Mouse (Mus musculus) liver, embryonic 11.5 days (tissue): ENCODE data around the gene Gemin5. TPM values are rescaled to one million over a fixed set of nuclear protein-coding genes. Genes with fewer than 3 reads are reported as not detected.

Experiments
- ATAC-seq: fragments of 200-750 bp; cut with Nextera tagmentation; replicated peaks from 2 replicates; pipeline ENCODE4 v1.8.0; 2017; ENCODE audit warnings: moderate number of reproducible peaks, mild to moderate bottlenecking, moderate TSS enrichment, moderate library complexity; ENCODE audit not compliant: low FRiP score
- DNase-seq: peaks from one replicate; pipeline ENCODE4 v3.0.0-alpha.2; 2017; ENCODE audit warnings: low spot score
- H3K27ac ChIP-seq: fragments of 300-500 bp; sonication (generic); 2 replicates; pipeline ENCODE4 v1.5.1; 2014; ENCODE audit warnings: mild to moderate bottlenecking, low read depth, low read length, control low read depth
- H3K27me3 ChIP-seq: fragments of 300-500 bp; sonication (generic); replicated peaks from 2 replicates; pipeline ENCODE4 v1.6.1; 2014; ENCODE audit warnings: low read length, mixed read lengths; ENCODE audit not compliant: control insufficient read depth, insufficient read depth
- H3K36me3 ChIP-seq: fragments of 300-500 bp; sonication (generic); 2 replicates; pipeline ENCODE4 v1.6.1; 2014; ENCODE audit warnings: mild to moderate bottlenecking, low read length, moderate library complexity, mixed read lengths; ENCODE audit not compliant: control insufficient read depth, insufficient read depth
- H3K4me1 ChIP-seq: fragments of 300-500 bp; sonication (generic); replicated peaks from 2 replicates; pipeline ENCODE4 v1.6.1; 2014; ENCODE audit warnings: low read length, mixed read lengths; ENCODE audit not compliant: control insufficient read depth, insufficient read depth
- H3K4me2 ChIP-seq: fragments of 300-500 bp; sonication (generic); 2 replicates; pipeline ENCODE4 v1.6.1; 2014; ENCODE audit warnings: mild to moderate bottlenecking, control low read depth, moderate library complexity
- H3K4me3 ChIP-seq: fragments of 300-500 bp; sonication (generic); 2 replicates; pipeline ENCODE4 v1.5.1; 2014; ENCODE audit warnings: low read depth, low read length, control low read depth
- H3K9ac ChIP-seq: fragments of 300-500 bp; sonication (generic); 2 replicates; pipeline ENCODE4 v1.6.1; 2014; ENCODE audit warnings: low read depth, low read length, control low read depth
- H3K9me3 ChIP-seq: fragments of 300-500 bp; sonication (generic); 2 replicates; pipeline ENCODE4 v1.6.1; 2016; ENCODE audit warnings: low read length, inconsistent platforms, mixed read lengths; ENCODE audit not compliant: control insufficient read depth
- WGBS: fragments of 180-500 bp; shearing (Covaris S2); extraction: QIAGEN DNeasy Blood & Tissue Kit; methylation state at CpG from one replicate; pipeline ENCODE4 v1.1.7; 2014; 5-methylcytosine and 5-hydroxymethylcytosine counted together
- polyA plus RNA-seq: library from polyadenylated mRNA; unstranded; fragments of >200 nt; fragmentation: Nextera tagmentation; extraction: Ambion mirVana; gene quantifications from 2 replicates; pipeline ENCODE4 v1.2.1, GENCODE M21; 2014

The Gemin5 gene
- polyA plus RNA-seq, 1 experiment from 2014 or later = 36.6 TPM

- Histone ChIP-seq H3K36me3 (peaks cover 62% of the 10 kb centered on the region), H3K27ac (no peak overlapping the region), H3K4me2 (no peak overlapping the region), H3K9me3 (no peaks in the 10 kb centered on the region), H3K4me1 (no peaks in the 10 kb centered on the region), H3K9ac (no peak overlapping the region), H3K4me3 (no peak overlapping the region), H3K27me3 (no peaks in the 10 kb centered on the region)
- 55% methylated on average over 1 of the region's 1 CpGs for WGBS
- DNase-seq = no peak
- no peak for ATAC-seq
Measured at GRCm38 (mm10) chr11:58116560-58116959, 51.8 kb downstream of the Gemin5 start.

- ATAC-seq = no peak
- no peak overlapping the region for H3K4me2 ChIP-seq
- H3K27ac ChIP-seq = no peak overlapping the region
- no peak overlapping the region for H3K4me3 ChIP-seq
- 85% methylated on average over 4 of the region's 4 CpGs for WGBS
- no peak overlapping the region for H3K9ac ChIP-seq
- no peaks in the 10 kb centered on the region for H3K27me3 ChIP-seq
- no peak for DNase-seq
- H3K36me3 ChIP-seq = peaks cover 29% of the 10 kb centered on the region
- peaks cover 10% of the 10 kb centered on the region for H3K4me1 ChIP-seq
- H3K9me3 ChIP-seq = no peaks in the 10 kb centered on the region
Measured at GRCm38 (mm10) chr11:58107664-58108337, 60.5 kb downstream of the Gemin5 start.

GRCm38 (mm10) chr11:58107009-58107408 is 61.3 kb downstream of the Gemin5 start:
- Histone ChIP-seq H3K4me3 (no peak overlapping the region), H3K4me2 (no peak overlapping the region), H3K4me1 (peaks cover 10% of the 10 kb centered on the region), H3K27me3 (no peaks in the 10 kb centered on the region), H3K27ac (no peak overlapping the region), H3K36me3 (peaks cover 27% of the 10 kb centered on the region), H3K9ac (no peak overlapping the region), H3K9me3 (no peaks in the 10 kb centered on the region)
- ATAC-seq (no peak), DNase-seq (no peak)
- whole genome bisulfite sequencing = 76% methylated on average over 3 of the region's 3 CpGs

- Histone ChIP-seq H3K27ac (peak overlapping the region; percentile 82), H3K4me3 (peak overlapping the region; percentile 88), H3K36me3 (peaks cover 4% of the 10 kb centered on the region), H3K9me3 (no peaks in the 10 kb centered on the region), H3K4me1 (peaks cover 10% of the 10 kb centered on the region), H3K4me2 (peak overlapping the region; percentile 89), H3K9ac (peak overlapping the region; percentile 90), H3K27me3 (no peaks in the 10 kb centered on the region)
- 1% methylated on average over 24 of the region's 24 CpGs for WGBS
- ATAC-seq (peak; percentile 19), DNase-seq (no peak)
Measured at GRCm38 (mm10) chr11:58104351-58104791, 64.0 kb downstream of the Gemin5 start.

- DNase-seq (peak; percentile 100), ATAC-seq (peak; percentile 97)
- under 1% methylated on average over 55 of the region's 55 CpGs for WGBS
- Histone ChIP-seq H3K4me3 (peak within 1 kb of the TSS; percentile 88), H3K36me3 (no peaks in the 10 kb centered on the region), H3K27ac (peak within 1 kb of the TSS; percentile 82), H3K27me3 (no peaks in the 10 kb centered on the region), H3K9me3 (no peaks in the 10 kb centered on the region), H3K9ac (peak within 1 kb of the TSS; percentile 90), H3K4me2 (peak within 1 kb of the TSS; percentile 89), H3K4me1 (peaks cover 10% of the 10 kb centered on the region)
Measured at GRCm38 (mm10) chr11:58103697-58104306, 64.5 kb downstream of the Gemin5 start, which contains the start of gene Cnot8. Gene Cnot8 (plus strand): TSS chr11:58104153.

- Histone ChIP-seq H3K9me3 (no peaks in the 10 kb centered on the region), H3K4me1 (peaks cover 10% of the 10 kb centered on the region), H3K4me2 (peak overlapping the region; percentile 89), H3K36me3 (no peaks in the 10 kb centered on the region), H3K27me3 (no peaks in the 10 kb centered on the region), H3K27ac (peak overlapping the region; percentile 60; the same call in 1 of the 2 replicates), H3K4me3 (peak overlapping the region; percentile 88), H3K9ac (peak overlapping the region; percentile 69)
- DNase-seq (no peak), ATAC-seq (peak; percentile 35)
- WGBS = 59% methylated on average over 13 of the region's 13 CpGs
Measured at GRCm38 (mm10) chr11:58103344-58103653, 65.0 kb downstream of the Gemin5 start.

- H3K36me3 ChIP-seq = no peaks in the 10 kb centered on the region
- H3K4me3 ChIP-seq = peak overlapping the region; percentile 88; the same call in 1 of the 2 replicates
- peak overlapping the region; percentile 89 for H3K4me2 ChIP-seq
- WGBS = 83% methylated on average over 9 of the region's 9 CpGs
- peak overlapping the region; percentile 60; the same call in 1 of the 2 replicates for H3K27ac ChIP-seq
- no peaks in the 10 kb centered on the region for H3K9me3 ChIP-seq
- peak overlapping the region; percentile 69; the same call in 1 of the 2 replicates for H3K9ac ChIP-seq
- peaks cover 4% of the 10 kb centered on the region; the same call in 1 of the 2 replicates for H3K27me3 ChIP-seq
- no peak for DNase-seq
- ATAC-seq = no peak
- peaks cover 10% of the 10 kb centered on the region for H3K4me1 ChIP-seq
Measured at GRCm38 (mm10) chr11:58102581-58103343, 65.6 kb downstream of the Gemin5 start.

GRCm38 (mm10) chr11:58102146-58102545 is 66.2 kb downstream of the Gemin5 start:
- WGBS = 80% methylated on average over 3 of the region's 3 CpGs
- peaks cover 10% of the 10 kb centered on the region for H3K27me3 ChIP-seq
- DNase-seq = no peak

More at GRCm38 (mm10) chr11:58102146-58102545, 66.2 kb downstream of the Gemin5 start:
- no peak overlapping the region for H3K4me2 ChIP-seq
- H3K4me1 ChIP-seq = peaks cover 10% of the 10 kb centered on the region
- no peaks in the 10 kb centered on the region for H3K36me3 ChIP-seq
- H3K9me3 ChIP-seq = no peaks in the 10 kb centered on the region
- no peak overlapping the region for H3K9ac ChIP-seq
- ATAC-seq = no peak
- H3K4me3 ChIP-seq = no peak overlapping the region
- H3K27ac ChIP-seq = no peak overlapping the region
